Comparison of ENCODE assay signal across 9 mouse cellular contexts in genomic region chr5:71701273-71701614, GRCm38 (mm10). TPM values are rescaled to one million over a fixed set of nuclear protein-coding genes. Genes with fewer than 3 reads are reported as not detected.
A peak's percentile ranks its signal among the peaks of the same experiment; 100 is the strongest.
DNase-seq lines count a peak whose midpoint lies in the region; ATAC-seq and TF ChIP-seq lines count a peak whose summit lies in the region.
"Had no signal": no experiment of that assay in that cellular context is flagged by ENCODE, and none has a peak within 500 bp of the region (broad histone marks: within the 10 kb centered on the region; RNA-seq: fewer than 3 reads in every experiment).

No protein-coding gene starts in this region.

- no peak overlapping the region for H3K27ac ChIP-seq in lung, embryonic 14.5 days (ENCODE audit: low read depth)
- H3K27ac ChIP-seq in forebrain, embryonic 11.5 days (ENCODE audit: low read depth, low read length) = no peak overlapping the region
- H3K27ac ChIP-seq in limb, embryonic 11.5 days (replicated peaks; ENCODE audit: low read depth, low read length) = no peak overlapping the region
- H3K27ac ChIP-seq in small intestine, adult 2 months (ENCODE audit: insufficient read depth, low read depth, low read length) = no peak overlapping the region

- peaks cover 8% of the 10 kb centered on the region for H3K27me3 ChIP-seq in lung, embryonic 14.5 days (ENCODE audit: insufficient read depth, low read length)
- no peaks in the 10 kb centered on the region for H3K27me3 ChIP-seq in forebrain, embryonic 11.5 days (ENCODE audit: control insufficient read depth, insufficient read depth, low read length)
- H3K27me3 ChIP-seq in limb, embryonic 11.5 days (ENCODE audit: control insufficient read depth, insufficient read depth, low read length) = peaks cover 8% of the 10 kb centered on the region
- no peaks in the 10 kb centered on the region; the same call in 1 of the 2 replicates for H3K27me3 ChIP-seq in small intestine, adult 2 months (ENCODE audit: control insufficient read depth, insufficient read depth, low read length)

- peak; percentile 66 for ATAC-seq in lung, embryonic 14.5 days (ENCODE audit: insufficient read depth)
- no peak; the same call in 1 of the 2 replicates for ATAC-seq in forebrain, embryonic 11.5 days (replicated peaks; ENCODE audit: low FRiP score)
- peak; percentile 40; the same call in 1 of the 2 replicates for ATAC-seq in limb, embryonic 11.5 days (ENCODE audit: insufficient number of reproducible peaks, low FRiP score, low TSS enrichment, low read depth)

- no peaks in the 10 kb centered on the region for H3K4me1 ChIP-seq in lung, embryonic 14.5 days (ENCODE audit: insufficient read depth)
- no peaks in the 10 kb centered on the region for H3K4me1 ChIP-seq in forebrain, embryonic 11.5 days (replicated peaks; ENCODE audit: control insufficient read depth, insufficient read depth, low read length)
- H3K4me1 ChIP-seq in limb, embryonic 11.5 days (ENCODE audit: control insufficient read depth, insufficient read depth, low read length) = no peaks in the 10 kb centered on the region
- H3K4me1 ChIP-seq in small intestine, adult 2 months (ENCODE audit: control insufficient read depth, insufficient read depth, insufficient read length, low read length) = no peaks in the 10 kb centered on the region

- no peak for DNase-seq in lung, embryonic 14.5 days
- no peak for DNase-seq in lung, postnatal 14 days
- DNase-seq in forebrain, embryonic 11.5 days (ENCODE audit: low spot score) = no peak
- no peak for DNase-seq in limb, embryonic 11.5 days (ENCODE audit: low spot score)
- no peak for DNase-seq in left cerebral cortex, postnatal 10 days (ENCODE audit: extremely low spot score in 1 of 2, low spot score in 2 of 2)
- DNase-seq in layer of hippocampus, postnatal 10 days (ENCODE audit: low spot score in 2 of 2) = no peak
- no peak for DNase-seq in ovary, adult 18-20 months (ENCODE audit: low spot score)
- DNase-seq: thymus, adult 2 months had no signal

- no peaks in the 10 kb centered on the region for H3K9me3 ChIP-seq in lung, embryonic 14.5 days (ENCODE audit: low read depth, low read length)
- no peaks in the 10 kb centered on the region for H3K9me3 ChIP-seq in forebrain, embryonic 11.5 days (ENCODE audit: control insufficient read depth, low read length)
- no peaks in the 10 kb centered on the region for H3K9me3 ChIP-seq in limb, embryonic 11.5 days (ENCODE audit: control insufficient read depth, low read length)

- 2% methylated on average over 6 of the region's 6 CpGs for WGBS in lung, embryonic 14.5 days
- WGBS in forebrain, embryonic 11.5 days = 2% methylated on average over 6 of the region's 6 CpGs
- 2% methylated on average over 6 of the region's 6 CpGs for WGBS in limb, embryonic 11.5 days
- WGBS in small intestine, adult 2 months = 3% methylated on average over 6 of the region's 6 CpGs

- peak overlapping the region; percentile 59 for H3K9ac ChIP-seq in lung, embryonic 14.5 days
- peak overlapping the region; percentile 46 for H3K9ac ChIP-seq in forebrain, embryonic 11.5 days (ENCODE audit: low read length)
- peak overlapping the region; percentile 30; the same call in 1 of the 2 replicates for H3K9ac ChIP-seq in limb, embryonic 11.5 days (ENCODE audit: low read length)

- peak overlapping the region; percentile 42 for H3K4me3 ChIP-seq in lung, embryonic 14.5 days (ENCODE audit: low read depth, low read length)
- peak overlapping the region; percentile 35 for H3K4me3 ChIP-seq in forebrain, embryonic 11.5 days (ENCODE audit: low read depth, low read length)
- H3K4me3 ChIP-seq in limb, embryonic 11.5 days (ENCODE audit: low read depth, low read length) = peak overlapping the region; percentile 44
- H3K4me3 ChIP-seq in small intestine, adult 2 months (ENCODE audit: low read depth, low read length) = peak overlapping the region; percentile 41; the same call in 1 of the 2 replicates

- no peaks in the 10 kb centered on the region for H3K36me3 ChIP-seq in lung, embryonic 14.5 days (ENCODE audit: insufficient read depth)
- no peaks in the 10 kb centered on the region for H3K36me3 ChIP-seq in forebrain, embryonic 11.5 days (ENCODE audit: control insufficient read depth, insufficient read depth, low read length)
- no peaks in the 10 kb centered on the region for H3K36me3 ChIP-seq in limb, embryonic 11.5 days (ENCODE audit: control insufficient read depth, insufficient read depth, low read length)
- no peaks in the 10 kb centered on the region for H3K36me3 ChIP-seq in small intestine, adult 2 months (ENCODE audit: control insufficient read depth, insufficient read depth, low read length)

- intact Hi-C loops in left cerebral cortex, postnatal 10 days (cut with DNase I) = loop anchor here (5.0 to 10.0 kb wide), 2 partner anchors 194 to 274 kb away; no protein-coding TSS in a partner anchor

- no peak for TF ChIP-seq CTCF in lung, embryonic 14.5 days (IDR thresholded peaks at IDR 0.05; ENCODE audit: low read depth)
- TF ChIP-seq CTCF in small intestine, adult 2 months (IDR thresholded peaks at IDR 0.05; ENCODE audit: extremely low read depth, insufficient read length, insufficient replicate concordance, low read depth, low read length) = no peak

- no peak for TF ChIP-seq POLR2A in small intestine, adult 2 months (IDR thresholded peaks at IDR 0.05; ENCODE audit: low read depth, low read length)

- H3K4me2 ChIP-seq in lung, embryonic 14.5 days = peak overlapping the region; percentile 76
- H3K4me2 ChIP-seq in forebrain, embryonic 11.5 days (ENCODE audit: low read depth, low read length, severe bottlenecking) = peak overlapping the region; percentile 70
- H3K4me2 ChIP-seq in limb, embryonic 11.5 days (ENCODE audit: low read depth, severe bottlenecking) = peak overlapping the region; percentile 76

RNA-seq across cellular contexts. Expression of gene Gabra4, which starts 43.1 kb away (rescaled TPM):
- 1.6 and 2.3 TPM in 2 replicates for polyA plus RNA-seq in lung, embryonic 14.5 days (2014; fragmentation: Nextera tagmentation; extraction: Ambion mirVana)
- polyA plus RNA-seq in forebrain, embryonic 11.5 days (2014; fragmentation: Nextera tagmentation; extraction: Ambion mirVana) = 1.9 and 2.7 TPM in 2 replicates
- 1.8 and 2.7 TPM in 2 replicates for polyA plus RNA-seq in limb, embryonic 11.5 days (2014; fragmentation: Nextera tagmentation; extraction: Ambion mirVana)
- 0.43 TPM in 1 of 2 replicates, not detected in the other for polyA plus RNA-seq in small intestine, adult 2 months (2012; rRNA removed)
- 10 to 100 TPM; 66.8 to 67.1 TPM for total RNA-seq in left cerebral cortex, postnatal 10 days (2021)
- total RNA-seq in layer of hippocampus, postnatal 10 days (2021) = 10 to 100 TPM; 43.0 to 46.9 TPM
- polyA plus RNA-seq: thymus, adult 2 months had no signal

RNA-seq across cellular contexts. Expression of gene Gabrb1, which starts 43.3 kb away (rescaled TPM):
- polyA plus RNA-seq in lung, embryonic 14.5 days (2014; fragmentation: Nextera tagmentation; extraction: Ambion mirVana) = 0.24 and 0.27 TPM in 2 replicates
- polyA plus RNA-seq in forebrain, embryonic 11.5 days (2014; fragmentation: Nextera tagmentation; extraction: Ambion mirVana) = 0.37 and 0.51 TPM in 2 replicates
- polyA plus RNA-seq in limb, embryonic 11.5 days (2014; fragmentation: Nextera tagmentation; extraction: Ambion mirVana) = 0.21 and 0.34 TPM in 2 replicates
- polyA plus RNA-seq in small intestine, adult 2 months (2012; rRNA removed) = not detected in 2 replicates
- 10 to 100 TPM; 83.0 to 86.6 TPM for total RNA-seq in left cerebral cortex, postnatal 10 days (2021)
- total RNA-seq in layer of hippocampus, postnatal 10 days (2021) = 100 to 1,000 TPM in 1 of 2 experiments, 10 to 100 TPM in 1; 99.4 to 104 TPM
- polyA plus RNA-seq: thymus, adult 2 months had no signal
